Mouse (Mus musculus): ENCODE results near the gene Batf2.
"Not testable (repeated sequence)": the region's sequence is repeated elsewhere in the genome, so short reads cannot be mapped to it uniquely, and the experiment has no call there.

Gene Batf2

DNA sequence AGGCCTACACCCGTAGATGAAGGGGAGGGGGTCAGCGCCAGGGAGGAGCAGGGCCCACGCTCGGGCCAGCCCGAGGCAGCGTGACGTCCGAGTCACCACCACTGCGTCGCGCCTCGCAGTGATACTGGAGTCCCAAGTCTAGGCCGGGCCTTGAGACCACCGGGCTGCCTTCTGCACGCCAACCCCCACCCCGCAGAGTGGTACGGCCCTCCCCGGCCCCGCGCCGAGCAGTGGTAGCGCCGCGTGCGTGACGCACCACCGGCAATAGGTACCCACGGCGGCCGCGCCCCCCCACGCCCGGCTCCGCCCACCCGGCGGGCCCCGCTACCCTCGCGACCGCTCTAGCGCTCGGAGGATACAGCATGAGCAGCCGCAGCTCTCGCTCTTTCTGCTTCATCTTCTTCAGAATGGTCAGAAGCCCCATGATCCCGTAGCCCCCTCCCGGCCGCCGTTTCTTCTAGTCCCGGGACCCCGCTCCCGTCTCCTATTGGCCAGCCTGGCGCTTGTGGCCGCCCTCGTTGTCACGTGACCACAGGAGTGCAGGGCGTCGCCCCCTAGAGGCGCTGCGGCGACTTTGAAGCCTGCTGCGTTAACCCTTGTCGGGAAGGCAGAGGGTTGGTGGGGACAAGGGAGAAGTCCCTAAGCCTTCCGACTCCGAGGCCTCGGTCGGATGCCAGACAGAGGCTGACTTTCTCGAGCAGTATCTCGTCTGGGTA lies at the start of gene Batf2:
TSS of gene Batf2 (plus strand) at position 306 of the 716 bp plus-strand sequence.
- DNase-seq (ENCODE audit: low read depth, low spot score), result peak; percentile 93

DNA sequence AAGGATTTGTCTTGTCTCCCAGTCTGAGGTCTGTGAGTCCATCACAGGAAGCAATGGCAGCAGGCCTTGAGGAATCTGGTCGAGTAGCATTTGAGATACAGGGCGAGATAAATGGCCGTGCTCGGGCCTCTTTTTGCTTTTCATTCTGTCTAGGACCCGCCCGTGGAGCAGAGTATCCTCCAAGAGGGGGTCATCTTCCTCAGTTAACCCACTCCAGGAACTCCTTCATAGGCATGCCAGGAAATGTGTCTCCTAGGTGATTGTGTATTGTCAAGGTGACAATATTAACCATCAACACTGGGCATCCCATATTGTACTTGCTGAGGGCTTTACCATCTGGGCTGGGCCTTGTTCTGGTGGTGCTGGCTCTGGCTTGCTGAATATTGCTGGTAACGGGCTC lies 46.7 kb upstream of the Batf2 start, which contains the start of gene AC131692.1:
TSS of gene AC131692.1 (plus strand) at position 301 of the 400 bp plus-strand sequence.
- DNase-seq (ENCODE audit: low read depth, low spot score), result no peak

DNA sequence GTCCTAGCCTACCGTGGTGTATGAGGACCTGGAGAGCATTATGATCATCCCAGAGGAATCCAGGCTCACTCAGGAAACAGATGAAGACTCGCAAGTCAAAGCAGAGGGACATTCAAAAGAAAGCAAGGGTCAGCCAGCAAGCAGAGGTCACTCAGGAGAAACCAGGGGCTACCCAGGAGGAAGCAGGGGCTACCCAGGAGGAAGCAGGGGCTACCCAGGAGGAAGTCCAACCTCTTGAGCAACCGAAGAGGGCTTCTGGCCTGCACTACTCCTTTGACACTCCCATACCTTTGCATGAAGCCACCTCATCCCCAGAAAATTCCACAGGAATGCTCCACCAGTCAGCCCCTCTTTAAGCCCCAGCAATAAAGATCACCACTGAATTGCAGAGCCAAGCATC lies 42.9 kb upstream of the Batf2 start:
- DNase-seq (ENCODE audit: low read depth, low spot score), result no peak

DNA sequence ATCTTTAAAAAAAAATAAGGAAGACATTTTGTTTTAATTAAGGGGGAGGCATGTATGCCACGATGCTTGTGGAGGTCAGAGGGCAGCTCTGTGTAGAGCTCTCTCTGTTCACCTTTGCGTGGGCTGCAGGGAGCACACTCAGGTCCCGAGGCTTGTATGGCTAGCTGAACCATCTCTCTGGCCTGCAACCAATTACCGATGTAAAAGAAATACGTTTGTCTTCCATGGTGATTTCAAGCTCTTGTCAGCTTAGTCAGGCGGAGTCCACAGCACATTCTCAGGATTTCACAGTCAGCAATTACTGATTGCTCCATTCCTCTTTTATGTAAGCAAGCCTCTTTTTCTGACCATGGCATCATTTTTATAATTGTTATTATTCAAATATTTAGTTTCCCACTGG lies 39.6 kb upstream of the Batf2 start:
- DNase-seq (ENCODE audit: low read depth, low spot score), result no peak

DNA sequence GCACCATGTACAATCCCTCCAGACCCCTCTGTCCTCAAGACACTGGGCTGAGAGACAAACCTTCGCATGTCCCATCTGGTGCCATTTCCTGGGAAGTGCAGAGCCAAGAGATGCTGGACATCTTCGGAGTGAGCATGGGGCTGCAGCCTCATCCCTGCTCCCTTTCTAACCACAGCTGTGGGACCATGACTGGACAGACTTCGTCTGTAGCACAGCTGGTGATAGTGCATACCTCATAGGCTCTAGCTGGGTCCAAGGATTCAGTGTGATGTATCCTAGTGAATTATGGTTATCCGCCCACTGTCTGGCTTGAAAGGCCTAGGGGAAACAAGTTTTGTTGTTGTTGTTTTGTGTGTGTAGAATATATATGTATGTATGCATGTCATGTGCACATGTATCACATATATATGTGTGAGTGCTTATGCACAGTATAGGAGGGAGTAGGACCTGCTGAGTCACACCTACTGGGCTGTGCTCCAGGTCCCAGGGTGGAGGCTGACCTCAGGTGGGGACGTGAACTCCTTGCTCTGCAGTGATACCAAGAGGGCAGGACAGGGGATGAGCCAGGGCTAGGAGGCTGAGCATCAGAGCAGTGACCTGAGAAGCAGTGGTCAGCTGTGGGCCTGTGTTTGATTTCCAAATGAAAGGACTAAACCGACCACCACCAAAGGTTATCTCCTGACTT lies 38.5 kb upstream of the Batf2 start:
- DNase-seq (ENCODE audit: low read depth, low spot score), result no peak

DNA sequence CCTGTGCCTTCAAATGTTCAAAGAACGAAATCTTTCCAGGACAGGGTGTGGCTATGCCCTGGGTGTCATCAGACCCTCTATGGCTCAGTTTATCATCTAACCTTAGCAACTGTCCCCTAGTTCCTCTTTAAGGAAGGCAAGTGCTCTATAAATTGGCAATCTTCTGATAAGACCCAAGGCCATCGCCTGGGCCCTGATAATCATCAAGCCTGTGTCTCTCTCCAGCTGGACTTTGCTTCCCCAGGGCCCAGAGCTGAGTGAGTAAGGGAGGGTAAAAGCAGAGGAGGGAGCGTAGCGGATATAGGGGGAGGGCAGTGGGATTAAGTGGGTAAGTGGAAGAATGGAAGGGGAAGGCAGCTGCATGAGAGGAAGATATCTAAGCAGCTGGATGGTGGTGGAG lies 36.3 kb upstream of the Batf2 start:
- DNase-seq (ENCODE audit: low read depth, low spot score), result no peak

DNA sequence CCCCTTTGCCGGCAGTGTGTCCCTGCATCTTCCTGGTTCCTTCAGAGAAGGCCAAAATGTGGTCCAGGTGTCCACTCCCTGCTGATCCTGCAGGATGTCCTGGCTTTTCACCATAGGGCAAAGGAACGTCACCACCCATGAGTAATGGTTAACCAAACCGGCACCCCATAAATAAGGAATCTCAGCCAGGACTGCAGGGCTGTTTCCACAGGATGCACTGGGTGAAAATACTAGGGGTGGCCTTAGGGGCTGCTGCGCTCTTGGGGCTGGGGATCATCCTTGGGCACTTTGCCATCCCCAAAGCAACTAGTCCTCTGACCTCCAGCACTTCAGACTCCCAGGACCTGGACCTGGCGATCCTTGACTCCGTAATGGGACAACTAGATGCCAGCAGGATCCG lies 35.2 kb upstream of the Batf2 start, which contains the start of gene Naaladl1:
TSS of gene Naaladl1 (plus strand) at position 197 of the 400 bp plus-strand sequence.
- no peak for DNase-seq (ENCODE audit: low read depth, low spot score)

DNA sequence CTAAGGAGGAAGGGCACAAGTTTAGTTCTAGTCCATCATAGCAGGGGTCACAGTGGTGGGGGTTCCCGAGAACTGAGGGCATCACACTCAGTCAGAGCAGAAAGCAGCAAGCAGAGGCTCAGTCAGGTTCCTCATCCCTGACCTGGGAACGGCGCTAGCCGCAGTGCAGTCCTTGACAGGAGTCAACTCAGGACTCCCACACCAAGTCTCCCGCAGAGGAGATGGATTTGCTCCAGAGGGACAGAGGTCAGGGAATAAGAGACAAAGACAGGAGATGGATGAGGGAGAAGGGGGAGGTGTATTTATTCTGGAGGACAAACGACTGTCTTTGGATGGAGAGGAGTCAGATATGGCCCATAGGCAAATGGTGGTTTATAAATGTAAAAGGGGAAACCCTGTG lies 27.7 kb upstream of the Batf2 start:
- no peak for DNase-seq (ENCODE audit: low read depth, low spot score)

DNA sequence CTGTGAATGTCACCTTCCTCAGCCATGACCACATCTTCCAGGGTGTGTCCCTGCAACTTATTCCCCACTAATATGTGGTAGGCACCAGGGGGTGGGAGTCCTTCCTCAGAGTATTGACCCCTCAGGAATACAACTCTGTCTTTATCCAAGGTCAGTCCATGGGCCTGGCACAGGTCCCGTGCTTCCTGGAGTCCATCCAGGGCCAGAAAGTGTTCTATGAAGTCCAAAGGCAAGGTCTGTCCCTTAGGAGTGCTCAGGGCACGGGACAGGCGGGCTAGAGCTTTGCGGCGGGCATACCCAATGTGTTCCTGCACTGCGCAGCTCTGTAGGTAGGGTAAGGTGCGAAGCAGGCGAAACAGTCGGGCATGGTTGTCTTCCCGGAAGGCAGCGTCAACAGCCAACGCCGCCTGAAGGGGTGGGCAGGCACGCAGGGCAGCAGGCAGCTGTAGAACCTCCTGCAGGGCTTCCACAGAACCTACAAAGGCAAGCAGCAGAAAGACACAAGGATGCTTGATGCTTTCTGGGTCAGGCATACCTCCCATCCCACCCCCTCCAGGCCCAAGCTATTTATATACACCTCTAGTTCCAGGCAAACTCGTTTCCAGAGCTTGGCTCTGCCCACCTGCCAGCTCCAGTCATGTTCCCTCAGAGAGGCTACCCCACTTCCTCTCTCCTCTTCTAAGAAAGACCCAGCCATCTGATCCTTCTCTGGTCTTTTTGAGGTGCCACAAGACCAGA lies 24.5 kb upstream of the Batf2 start:
- no peak for DNase-seq (ENCODE audit: low read depth, low spot score)

DNA sequence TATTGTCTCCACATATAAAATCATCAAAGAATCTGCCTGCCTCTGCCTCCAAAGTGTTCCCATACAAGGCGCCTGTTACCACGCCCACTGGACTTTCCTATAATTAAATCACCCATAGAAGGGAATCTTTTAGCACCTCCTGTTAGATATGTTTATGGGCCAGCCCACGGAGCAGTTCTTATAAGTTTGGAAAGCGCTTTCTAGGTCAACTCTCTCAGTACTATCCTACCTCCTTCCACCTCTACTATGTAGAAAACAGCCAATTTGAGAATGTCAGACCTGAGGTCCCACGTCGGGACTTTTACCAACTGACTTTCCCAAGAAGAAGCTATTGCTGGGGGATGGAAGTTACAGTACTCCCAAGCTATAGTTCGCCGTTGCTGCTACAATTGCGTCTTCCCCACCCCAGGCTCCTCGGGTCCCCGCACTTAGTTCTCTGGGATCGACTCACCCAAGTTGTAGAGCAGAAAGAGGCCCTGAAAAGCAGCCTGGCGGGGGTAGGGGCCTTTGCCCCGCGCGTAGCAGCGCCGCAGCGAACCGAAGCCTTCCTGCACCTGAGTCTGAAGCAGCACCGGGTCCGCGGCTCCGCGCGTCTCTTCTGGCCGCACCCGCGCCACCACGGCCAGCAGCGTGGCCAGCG lies 23.3 kb upstream of the Batf2 start:
- DNase-seq (ENCODE audit: low read depth, low spot score), result no peak

DNA sequence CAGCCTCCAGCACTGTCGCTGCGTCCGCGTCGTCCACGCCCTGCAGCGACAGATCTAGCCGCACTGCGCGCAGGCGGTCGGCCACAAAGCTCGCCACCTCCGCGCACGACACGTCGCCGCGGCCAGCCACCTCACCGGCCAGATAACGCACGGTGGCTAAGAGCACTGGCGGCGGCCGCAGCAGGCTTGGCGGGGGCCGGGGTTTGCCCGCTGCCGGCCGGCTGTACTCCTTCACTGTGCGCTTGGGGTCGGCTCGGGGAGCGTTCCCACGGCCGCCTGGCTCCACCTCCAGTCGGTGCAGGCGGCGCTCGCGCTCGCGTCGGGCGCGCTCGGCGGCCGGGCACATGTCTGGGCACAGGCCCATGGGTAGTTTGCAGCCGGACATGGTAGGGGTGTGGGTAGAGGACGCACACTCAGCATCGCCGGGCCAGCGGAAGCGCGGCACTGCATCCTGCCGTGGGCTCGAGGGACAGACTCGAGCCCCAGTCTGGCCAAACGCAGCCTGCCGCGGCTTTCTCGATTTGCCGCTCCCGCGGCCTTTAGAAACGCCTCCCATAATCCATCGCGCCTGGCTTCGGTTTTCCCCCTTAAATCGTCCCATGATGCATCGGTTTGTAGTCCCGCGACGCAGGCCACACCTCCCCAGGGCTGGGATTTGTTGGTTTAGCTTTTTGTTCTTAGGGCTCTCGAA lies 22.7 kb upstream of the Batf2 start, which contains the start of gene Sac3d1:
TSS of gene Sac3d1 (minus strand) at position 665 of the 691 bp plus-strand sequence.
- peak; percentile 82 for DNase-seq (ENCODE audit: low read depth, low spot score)

DNA sequence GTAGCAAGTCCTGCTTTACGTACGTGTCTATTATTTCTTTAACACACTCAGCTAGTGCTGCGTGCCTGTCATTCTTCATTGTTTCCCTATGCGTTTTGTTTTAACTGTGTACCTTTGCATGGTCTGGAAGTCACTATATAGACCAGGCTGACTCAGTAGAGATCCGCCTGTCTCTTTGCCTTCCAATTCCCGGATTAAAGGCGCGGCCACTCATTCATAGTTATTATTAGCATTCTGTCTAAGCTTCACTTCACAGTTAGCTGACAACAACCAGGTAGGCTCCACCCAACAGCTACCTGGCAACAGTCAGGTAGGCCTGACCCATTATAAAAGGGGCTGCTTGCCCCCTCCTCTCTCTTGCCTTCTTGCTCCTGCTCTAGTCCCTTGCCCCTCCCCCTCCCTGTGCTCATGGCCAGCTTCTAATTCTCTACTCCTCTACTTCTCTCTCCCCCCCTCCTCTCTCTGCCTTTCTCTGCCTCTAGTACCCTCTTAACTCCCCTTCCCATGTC lies 22.1 kb upstream of the Batf2 start:
- no peak for DNase-seq (ENCODE audit: low read depth, low spot score)

DNA sequence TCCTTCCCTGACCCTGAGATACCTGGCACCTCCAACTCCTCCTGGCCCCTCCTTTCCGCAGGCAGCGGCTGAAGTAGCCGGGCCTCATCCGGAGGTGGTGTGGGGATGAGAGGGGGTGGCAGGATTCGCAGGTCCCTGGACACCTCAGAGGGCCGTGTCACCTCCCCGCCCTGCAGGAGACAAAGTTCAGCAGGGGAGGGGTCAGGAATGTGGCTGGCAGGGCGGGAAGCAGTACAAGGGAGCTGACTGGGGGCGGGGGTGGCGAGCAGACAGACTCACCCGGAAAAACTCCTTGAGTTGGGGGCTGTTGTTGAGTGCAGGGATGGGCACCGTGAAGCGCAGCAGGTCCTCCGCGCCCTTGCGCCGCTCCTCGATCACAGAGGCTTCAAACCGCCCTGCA lies 19.0 kb upstream of the Batf2 start:
- no peak for DNase-seq (ENCODE audit: low read depth, low spot score)

DNA sequence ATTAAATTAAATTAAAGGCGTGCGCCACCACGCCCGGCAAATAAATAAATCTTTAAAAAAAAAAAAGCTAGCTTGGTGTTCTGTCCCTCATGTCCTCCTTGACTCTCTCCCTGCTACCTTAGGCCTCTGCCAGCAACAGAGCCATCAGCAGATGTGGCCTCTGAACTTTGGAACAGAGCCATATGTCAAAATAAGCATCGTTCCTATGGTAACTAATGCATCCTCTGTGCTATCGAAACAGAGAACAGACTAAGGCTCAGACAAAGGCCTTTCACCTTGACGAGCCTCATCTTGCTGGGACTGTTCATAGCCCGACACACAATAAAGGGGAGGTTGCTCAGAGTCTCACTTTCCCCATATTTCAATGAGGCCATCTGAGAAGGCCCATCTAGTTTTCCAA lies 17.5 kb upstream of the Batf2 start:
- DNase-seq (ENCODE audit: low read depth, low spot score), result no peak

DNA sequence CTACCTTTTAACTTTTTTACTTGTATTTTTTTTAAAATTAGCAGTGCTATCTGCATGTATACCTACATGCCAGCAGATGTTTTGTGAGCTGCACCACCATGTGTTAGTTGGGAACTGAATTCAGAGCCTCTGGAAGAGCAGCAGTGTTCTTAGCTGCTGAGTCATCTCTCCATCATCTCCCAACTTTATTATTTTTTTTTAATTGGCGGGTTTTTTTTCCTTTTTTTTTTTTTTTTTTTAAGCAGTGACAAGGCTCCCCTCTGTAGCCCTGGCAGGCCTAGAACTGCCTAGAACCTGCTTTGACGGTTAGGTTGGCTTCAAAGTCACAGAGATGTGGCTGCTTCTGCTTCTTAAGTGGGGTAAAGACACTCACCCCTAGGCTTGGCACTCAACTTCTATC lies 15.9 kb upstream of the Batf2 start:
- no peak for DNase-seq (ENCODE audit: low read depth, low spot score)

DNA sequence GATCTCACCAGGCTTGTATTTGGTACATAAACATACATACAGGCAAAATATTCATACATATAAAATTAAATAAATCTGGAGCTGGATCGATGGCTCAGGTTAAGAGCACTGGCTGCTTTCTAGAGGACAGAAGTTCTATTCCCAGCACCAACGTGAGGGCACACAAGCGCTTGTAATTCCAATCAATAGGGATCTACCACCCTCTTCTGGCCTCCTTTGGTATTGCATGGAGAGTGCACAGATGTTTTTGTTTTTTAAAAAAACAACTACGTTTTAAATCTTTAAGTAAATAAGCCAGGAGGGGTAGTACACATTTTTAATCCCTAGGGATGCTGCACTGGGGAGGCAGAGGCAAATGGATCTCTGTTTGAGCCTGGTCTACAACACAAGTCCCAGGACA lies 14.5 kb upstream of the Batf2 start:
- peak; percentile 34 for DNase-seq (ENCODE audit: low read depth, low spot score)

DNA sequence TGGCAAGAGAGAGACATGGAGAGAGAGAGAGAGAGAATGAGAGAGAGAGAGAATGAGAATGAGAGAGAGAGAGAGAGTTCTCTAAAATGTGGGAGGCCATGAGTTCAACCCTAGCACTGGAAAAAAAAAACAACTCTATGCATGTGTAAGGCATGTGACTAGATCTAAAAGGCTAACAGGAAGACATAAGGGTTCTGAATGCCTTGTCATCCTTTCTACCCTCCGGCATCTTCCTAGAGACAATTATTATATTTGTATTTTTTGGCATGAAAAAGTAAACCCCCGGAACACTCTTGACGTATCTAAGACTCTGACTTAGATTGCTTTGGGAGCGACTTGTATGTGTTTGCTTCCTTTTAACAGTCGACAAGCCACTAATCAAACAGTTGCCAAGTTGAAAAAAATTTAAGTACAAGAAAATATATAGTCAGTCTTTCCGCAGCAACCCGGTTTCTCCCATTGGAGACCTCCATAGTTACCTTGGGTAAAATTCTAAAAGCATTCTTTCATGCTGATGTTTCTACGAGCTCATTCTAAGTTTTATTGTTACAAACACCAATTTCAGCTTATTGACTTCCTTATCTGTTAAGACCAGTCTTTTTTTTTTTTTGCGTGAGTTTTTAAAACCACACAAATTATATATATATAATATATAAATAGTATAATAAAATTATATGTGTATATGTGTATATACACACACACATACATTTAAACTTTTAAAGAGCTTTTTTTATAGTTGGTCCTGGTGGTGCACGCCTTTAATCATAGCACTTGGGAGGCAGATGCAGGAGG lies 13.8 kb upstream of the Batf2 start:
- DNase-seq (ENCODE audit: low read depth, low spot score), result no peak

DNA sequence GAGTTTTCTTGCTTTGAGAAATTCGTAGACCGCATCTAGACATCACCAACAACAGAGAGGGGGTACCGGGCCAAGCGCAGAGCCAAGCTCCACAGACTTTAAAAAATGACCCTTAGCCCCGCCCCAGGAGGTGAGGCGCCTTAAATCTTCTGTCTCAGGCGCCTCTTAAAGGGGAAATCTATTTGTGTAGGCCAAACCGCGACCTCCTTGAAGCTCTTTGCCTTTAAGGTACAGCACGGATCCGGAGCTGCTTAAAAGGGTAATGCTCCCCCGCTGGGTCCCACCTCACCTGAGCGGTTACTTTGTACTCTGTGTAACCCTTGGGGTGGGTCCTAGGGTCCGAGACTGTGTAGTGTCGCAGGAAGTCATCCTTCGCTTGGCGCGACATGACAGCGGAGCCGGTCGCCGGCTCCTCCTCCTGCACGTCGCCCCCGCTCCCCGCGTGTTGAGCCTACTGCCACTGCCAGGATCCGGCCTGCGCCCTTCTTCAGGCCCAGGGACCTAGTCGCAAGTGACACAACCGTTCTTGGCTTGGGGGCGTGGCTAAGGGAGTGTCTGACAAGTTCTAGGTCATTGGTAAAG lies 12.9 kb upstream of the Batf2 start, which contains the start of gene Snx15:
TSS of gene Snx15 (minus strand) at position 545 of the 582 bp plus-strand sequence.
- peak; percentile 90 for DNase-seq (ENCODE audit: low read depth, low spot score)

DNA sequence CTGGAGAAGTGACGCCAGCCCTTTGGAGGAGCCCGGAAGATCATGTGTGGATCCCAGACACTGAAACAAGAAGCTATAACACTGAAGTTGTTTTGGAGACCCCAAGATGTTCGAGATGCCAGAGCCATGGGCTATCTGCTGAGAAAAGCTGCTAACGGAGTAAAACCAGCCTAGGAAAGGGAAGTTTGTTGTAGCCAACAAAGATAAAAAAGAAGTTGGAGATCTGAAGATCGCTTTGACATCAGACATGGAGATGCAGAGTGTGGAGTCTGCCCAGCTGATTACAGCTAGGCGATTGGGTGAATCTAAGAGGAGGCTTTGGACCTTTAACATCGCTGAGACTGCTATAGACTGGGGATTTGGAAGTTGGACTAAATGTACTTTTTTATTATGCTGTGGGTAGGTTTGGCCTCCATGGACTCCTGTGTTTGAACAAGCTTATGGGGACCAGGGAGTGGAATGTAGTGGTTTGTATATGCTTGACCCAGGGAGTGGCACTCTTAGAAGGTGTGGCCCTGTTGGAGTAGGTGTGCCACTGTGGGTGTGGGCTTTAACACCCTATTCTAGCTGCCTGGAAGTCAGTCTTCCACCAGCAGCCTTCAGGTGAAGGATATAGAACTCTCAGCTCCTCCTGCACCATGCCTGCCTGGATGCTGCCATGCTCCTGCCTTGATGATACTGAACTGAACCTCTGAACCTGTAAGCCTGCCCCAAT lies 10.2 kb upstream of the Batf2 start:
- not testable (repeated sequence) for DNase-seq (ENCODE audit: low read depth, low spot score)
